Mouse (Mus musculus) limb, embryonic 14.5 days (tissue): ENCODE results near the gene Dctn1. TPM values are rescaled to one million over a fixed set of nuclear protein-coding genes. Genes with fewer than 3 reads are reported as not detected.
A peak's percentile ranks its signal among the peaks of the same experiment; 100 is the strongest.

Experiments used
- ATAC-seq: fragments of 200-750 bp; cut with Nextera tagmentation; 2 replicates; pipeline ENCODE4 v1.8.0; 2017; ENCODE audit warnings: low read depth, moderate number of reproducible peaks, moderate TSS enrichment; ENCODE audit not compliant: low FRiP score
- DNase-seq: peaks from one replicate; pipeline ENCODE4 v3.0.0-alpha.2; 2015; ENCODE audit warnings: low spot score
- H3K27ac ChIP-seq: fragments of 300-500 bp; sonication (generic); replicated peaks from 2 replicates; pipeline ENCODE4 v1.5.1; 2014; ENCODE audit warnings: low read depth, mild to moderate bottlenecking, low read length, moderate library complexity, mixed read lengths
- H3K27me3 ChIP-seq: fragments of 300-500 bp; sonication (generic); 2 replicates; pipeline ENCODE4 v1.6.1; 2014; ENCODE audit warnings: low read length, mixed read lengths; ENCODE audit not compliant: control insufficient read depth, insufficient read depth
- H3K36me3 ChIP-seq: fragments of 300-500 bp; sonication (generic); 2 replicates; pipeline ENCODE4 v1.6.1; 2014; ENCODE audit warnings: mild to moderate bottlenecking, low read length, moderate library complexity, mixed read lengths; ENCODE audit not compliant: control insufficient read depth, insufficient read depth
- H3K4me1 ChIP-seq: fragments of 300-500 bp; sonication (generic); 2 replicates; pipeline ENCODE4 v1.6.1; 2014; ENCODE audit warnings: antibody characterized with exemption, low read length, mixed read lengths; ENCODE audit not compliant: control insufficient read depth, insufficient read depth
- H3K4me2 ChIP-seq: fragments of 300-500 bp; sonication (generic); replicated peaks from 2 replicates; pipeline ENCODE4 v1.6.1; 2014; ENCODE audit warnings: low read depth, mild to moderate bottlenecking, low read length, moderate library complexity; ENCODE audit not compliant: severe bottlenecking
- H3K4me3 ChIP-seq: fragments of 300-500 bp; sonication (generic); replicated peaks from 2 replicates; pipeline ENCODE4 v1.5.1; 2014; ENCODE audit warnings: low read length
- H3K9ac ChIP-seq: fragments of 300-500 bp; sonication (generic); 2 replicates; pipeline ENCODE4 v1.6.1; 2014; ENCODE audit warnings: mild to moderate bottlenecking, low read depth, low read length, moderate library complexity; ENCODE audit not compliant: severe bottlenecking
- H3K9me3 ChIP-seq: fragments of 300-500 bp; sonication (generic); 2 replicates; pipeline ENCODE4 v1.6.1; 2016; ENCODE audit warnings: low read length; ENCODE audit not compliant: control insufficient read depth
- POLR2A ChIP-seq: fragments of 200-500 bp; IDR thresholded peaks from 2 replicates; pipeline ENCODE4 v1.8.0; 2012; ENCODE audit warnings: inconsistent platforms, mild to moderate bottlenecking, moderate library complexity, borderline replicate concordance; ENCODE audit not compliant: insufficient read depth, insufficient read length; ENCODE audit errors: extremely low read depth
- WGBS: fragments of 180-500 bp; shearing (Covaris S2); extraction: QIAGEN DNeasy Blood & Tissue Kit; methylation state at CpG from one replicate; pipeline ENCODE4 v1.1.7; 2014; 5-methylcytosine and 5-hydroxymethylcytosine counted together
- polyA plus RNA-seq, 2 experiments: library from polyadenylated mRNA; depleted of rRNA in 1 of 2; stranded (reverse) in 1 of 2; unstranded in 1 of 2; fragments of >200 nt; fragmentation: Nextera tagmentation in 1 of 2; extraction: Ambion mirVana in 1 of 2; gene quantifications; 2 replicates each; pipeline versions ENCODE4 v1.2.1 to v1.2.3; 2012 to 2014

Dctn1 gene
- polyA plus RNA-seq, 2 experiments: 82.0 to 128 TPM

DNA sequence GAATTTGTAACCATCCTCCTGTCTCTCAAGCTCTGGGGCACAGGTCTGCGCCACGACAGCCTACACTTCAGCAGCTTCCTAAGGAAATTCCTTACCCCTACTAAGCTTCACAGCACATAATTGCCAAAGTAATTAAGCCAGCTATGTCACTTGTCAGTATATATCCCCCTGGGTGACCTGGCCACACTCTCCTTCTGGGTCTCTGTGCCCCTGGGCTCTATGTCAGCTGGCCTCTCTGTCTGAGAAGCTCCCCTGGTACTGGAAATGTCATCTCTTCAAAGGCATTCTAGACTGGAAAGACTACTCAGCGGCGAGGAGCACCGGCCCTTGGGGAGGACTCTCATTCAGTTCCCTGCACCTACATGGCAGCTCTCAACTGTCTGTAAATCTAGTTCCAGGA is 42.8 kb upstream of the Dctn1 start:
- Histone ChIP-seq H3K4me3 (0 out of 2 replicates have a peak overlapping the region, but pooled peaks have one; percentile 73), H3K4me1 (peaks cover 31% of the 10 kb centered on the region), H3K27ac (no peak overlapping the region), H3K36me3 (peaks cover 23% of the 10 kb centered on the region), H3K9me3 (no peaks in the 10 kb centered on the region), H3K4me2 (peak overlapping the region; percentile 96), H3K27me3 (no peaks in the 10 kb centered on the region), H3K9ac (no peak overlapping the region)
- no peak for DNase-seq
- 78% methylated on average over 5 of the region's 5 CpGs for WGBS
- no peak for TF ChIP-seq POLR2A
- no peak for ATAC-seq

DNA sequence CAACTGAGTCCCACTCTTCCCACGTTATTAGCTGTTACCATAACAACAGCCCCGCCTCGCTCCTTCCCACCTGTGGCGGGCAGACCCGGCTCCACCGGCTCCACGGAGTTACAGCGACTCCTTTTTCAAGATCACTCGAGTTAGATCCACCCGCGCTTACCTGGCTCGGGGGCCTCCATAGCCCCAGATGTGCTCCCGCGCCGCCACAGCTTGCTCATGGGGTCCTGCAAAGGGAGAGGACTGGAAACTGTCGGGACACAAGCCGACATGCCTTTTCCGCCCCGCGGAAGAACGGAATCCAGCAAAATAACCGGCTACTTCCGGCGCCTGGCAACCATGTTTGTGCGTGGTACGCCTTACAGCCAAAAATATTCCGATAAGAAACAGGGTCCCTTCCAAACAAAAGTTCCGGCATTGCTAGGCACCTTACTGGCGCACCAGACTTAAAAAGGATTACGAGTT is 40.8 kb upstream of the Dctn1 start:
- ATAC-seq (peak; percentile 14; the same call in 1 of the 2 replicates), DNase-seq (peak; percentile 97)
- Histone ChIP-seq H3K27ac (peak overlapping the region; percentile 34; the same call in 1 of the 2 replicates), H3K9ac (peak overlapping the region; percentile 59), H3K36me3 (0 out of 2 replicates have a peak, but pooled peaks cover 4% of the 10 kb centered on the region), H3K9me3 (no peaks in the 10 kb centered on the region), H3K4me2 (peak overlapping the region; percentile 75), H3K4me3 (peak overlapping the region; percentile 62), H3K4me1 (peaks cover 26% of the 10 kb centered on the region), H3K27me3 (no peaks in the 10 kb centered on the region)
- WGBS: under 1% methylated on average over 30 of the region's 30 CpGs
- no peak for TF ChIP-seq POLR2A

GRCm38 (mm10) chr6:83125331-83125730 is 40.4 kb upstream of the Dctn1 start, which contains the start of gene Ino80b:
Gene Ino80b (minus strand): TSS chr6:83125431.
- Histone ChIP-seq H3K9ac (peak within 1 kb of the TSS; percentile 59), H3K36me3 (0 out of 2 replicates have a peak, but pooled peaks cover 4% of the 10 kb centered on the region), H3K4me1 (peaks cover 22% of the 10 kb centered on the region), H3K4me2 (peak within 1 kb of the TSS; percentile 75), H3K9me3 (no peaks in the 10 kb centered on the region), H3K4me3 (peak within 1 kb of the TSS; percentile 62), H3K27ac (peak within 1 kb of the TSS; percentile 34; the same call in 1 of the 2 replicates), H3K27me3 (no peaks in the 10 kb centered on the region)
- ATAC-seq (no peak), DNase-seq (no peak)
- WGBS: 30% methylated on average over 5 of the region's 5 CpGs
- no peak for TF ChIP-seq POLR2A

DNA sequence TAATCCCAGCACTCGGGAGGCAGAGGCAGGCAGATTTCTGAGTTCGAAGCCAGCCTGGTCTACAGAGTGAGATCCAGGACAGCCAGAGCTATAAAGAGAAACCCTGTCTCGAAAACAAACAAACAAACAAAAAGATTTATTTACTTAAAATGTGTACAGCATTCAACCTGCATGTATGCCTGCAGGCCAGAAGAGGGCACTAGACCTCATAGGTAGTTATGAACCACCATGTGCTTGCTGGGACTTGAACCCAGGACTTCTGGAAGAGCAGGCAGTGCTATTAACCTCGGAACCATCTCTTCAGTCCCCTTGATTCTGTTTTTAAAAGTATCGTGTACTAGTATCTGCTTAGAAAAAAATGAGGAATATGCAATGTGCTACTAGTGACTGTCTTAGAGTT is 38.3 kb upstream of the Dctn1 start:
- peaks cover 18% of the 10 kb centered on the region for H3K4me1 ChIP-seq
- 96% methylated on average over 5 of the region's 5 CpGs for WGBS
- ATAC-seq (no peak), DNase-seq (no peak)
- no peak overlapping the region for H3K9ac ChIP-seq
- no peak overlapping the region for H3K4me2 ChIP-seq
- H3K4me3 ChIP-seq: no peak overlapping the region
- H3K36me3 ChIP-seq: 0 out of 2 replicates have a peak, but pooled peaks cover 4% of the 10 kb centered on the region
- no peak for TF ChIP-seq POLR2A
- no peaks in the 10 kb centered on the region for H3K9me3 ChIP-seq
- no peaks in the 10 kb centered on the region for H3K27me3 ChIP-seq
- no peak overlapping the region for H3K27ac ChIP-seq

GRCm38 (mm10) chr6:83131469-83132034 is 34.2 kb upstream of the Dctn1 start:
- no peak overlapping the region for H3K4me3 ChIP-seq
- WGBS: 70% methylated on average over 6 of the region's 6 CpGs
- ATAC-seq (no peak), DNase-seq (no peak)
- H3K9me3 ChIP-seq: no peaks in the 10 kb centered on the region
- H3K27ac ChIP-seq: no peak overlapping the region
- H3K9ac ChIP-seq: no peak overlapping the region
- no peaks in the 10 kb centered on the region for H3K36me3 ChIP-seq
- no peak overlapping the region for H3K4me2 ChIP-seq
- H3K27me3 ChIP-seq: no peaks in the 10 kb centered on the region
- no peak for TF ChIP-seq POLR2A
- H3K4me1 ChIP-seq: peaks cover 11% of the 10 kb centered on the region
